Mouse (Mus musculus) spleen, postnatal 14 days (tissue): ENCODE data around the gene Ahrr.

Experiments used
- DNase-seq, 2 experiments: peaks; one replicate each; pipeline ENCODE4 v3.0.0; 2021 to 2022; ENCODE audit warnings: low spot score in 2 of 2

Ahrr gene

GRCm38 (mm10) chr13:74245214-74245898, 46.8 kb downstream of the Ahrr start:
- no peak for DNase-seq

- no peak for DNase-seq
Measured at GRCm38 (mm10) chr13:74237574-74237973, 54.6 kb downstream of the Ahrr start.

- DNase-seq: no peak
Measured at GRCm38 (mm10) chr13:74220659-74221058, 71.5 kb downstream of the Ahrr start.

GRCm38 (mm10) chr13:74218441-74218840, 73.7 kb downstream of the Ahrr start:
- DNase-seq: no peak

GRCm38 (mm10) chr13:74208986-74209345, 83.2 kb downstream of the Ahrr start:
- peak in 1 of 2 experiments; percentile 7 for DNase-seq

GRCm38 (mm10) chr13:74208317-74208985, 83.7 kb downstream of the Ahrr start, which contains the start of gene Exoc3:
Gene Exoc3, minus strand, starts transcription at chr13:74208732.
- peak; percentile 78 to 87 for DNase-seq

- no peak for DNase-seq
Measured at GRCm38 (mm10) chr13:74196451-74196850, 95.7 kb downstream of the Ahrr start.

- no peak for DNase-seq
Measured at GRCm38 (mm10) chr13:74192613-74193012, 99.5 kb downstream of the Ahrr start.

- no peak for DNase-seq
Measured at GRCm38 (mm10) chr13:74183011-74183695, 109.0 kb downstream of the Ahrr start.

- DNase-seq: no peak
Measured at GRCm38 (mm10) chr13:74172036-74172435, 120.1 kb downstream of the Ahrr start.

GRCm38 (mm10) chr13:74169446-74170164, 122.5 kb downstream of the Ahrr start:
- no peak for DNase-seq

- DNase-seq: no peak
Measured at GRCm38 (mm10) chr13:74167492-74167891, 124.6 kb downstream of the Ahrr start.

- no peak for DNase-seq
Measured at GRCm38 (mm10) chr13:74167057-74167413, 125.1 kb downstream of the Ahrr start.

GRCm38 (mm10) chr13:74166348-74167056, 125.6 kb downstream of the Ahrr start:
- peak; percentile 24 to 44 for DNase-seq
